Mouse (Mus musculus): ENCODE results near the gene Tbc1d4. TPM values are rescaled to one million over a fixed set of nuclear protein-coding genes. Genes with fewer than 3 reads are reported as not detected.

The Tbc1d4 gene
- polyA plus RNA-seq, 1 experiment from 2014 or later: 11.2 TPM

- H3K36me3 ChIP-seq: no peaks in the 10 kb centered on the region
- H3K9ac ChIP-seq: no peak overlapping the region
- no peaks in the 10 kb centered on the region for H3K27me3 ChIP-seq
- ATAC-seq (ENCODE audit: low FRiP score): no peak
- no peaks in the 10 kb centered on the region for H3K4me1 ChIP-seq
- no peak overlapping the region for H3K27ac ChIP-seq
- H3K9me3 ChIP-seq (replicated peaks): no peaks in the 10 kb centered on the region
- WGBS: 73% methylated on average over 20 of the region's 20 CpGs
- H3K4me3 ChIP-seq: no peak overlapping the region
- no peak overlapping the region for H3K4me2 ChIP-seq (replicated peaks)
Observed at GRCm38 (mm10) chr14:101477081-101477826, 131.7 kb downstream of the Tbc1d4 start.

- Histone ChIP-seq H3K4me3 (no peak overlapping the region), H3K4me2 (replicated peaks) (no peak overlapping the region), H3K9ac (no peak overlapping the region), H3K27me3 (no peaks in the 10 kb centered on the region), H3K27ac (no peak overlapping the region), H3K36me3 (no peaks in the 10 kb centered on the region), H3K4me1 (no peaks in the 10 kb centered on the region), H3K9me3 (replicated peaks) (no peaks in the 10 kb centered on the region)
- no peak for ATAC-seq (ENCODE audit: low FRiP score)
- WGBS: 89% methylated on average over 5 of the region's 5 CpGs
Observed at GRCm38 (mm10) chr14:101469475-101470093, 139.4 kb downstream of the Tbc1d4 start.

- Histone ChIP-seq H3K4me2 (replicated peaks) (no peak overlapping the region), H3K4me3 (no peak overlapping the region), H3K27ac (no peak overlapping the region), H3K36me3 (no peaks in the 10 kb centered on the region), H3K27me3 (no peaks in the 10 kb centered on the region), H3K9ac (no peak overlapping the region), H3K4me1 (no peaks in the 10 kb centered on the region), H3K9me3 (replicated peaks) (no peaks in the 10 kb centered on the region)
- WGBS: 91% methylated on average over 4 of the region's 4 CpGs
- no peak for ATAC-seq (ENCODE audit: low FRiP score)
Observed at GRCm38 (mm10) chr14:101468143-101468542, 140.8 kb downstream of the Tbc1d4 start.

- Histone ChIP-seq H3K27me3 (no peaks in the 10 kb centered on the region), H3K9ac (no peak overlapping the region), H3K9me3 (replicated peaks) (no peaks in the 10 kb centered on the region), H3K4me1 (no peaks in the 10 kb centered on the region), H3K4me2 (replicated peaks) (no peak overlapping the region), H3K36me3 (no peaks in the 10 kb centered on the region), H3K27ac (no peak overlapping the region), H3K4me3 (no peak overlapping the region)
- WGBS: 91% methylated on average over 1 of the region's 1 CpGs
- no peak for ATAC-seq (ENCODE audit: low FRiP score)
Observed at GRCm38 (mm10) chr14:101467532-101467931, 141.5 kb downstream of the Tbc1d4 start.

GRCm38 (mm10) chr14:101466521-101466920 is 142.5 kb downstream of the Tbc1d4 start:
- Histone ChIP-seq H3K9ac (no peak overlapping the region), H3K9me3 (replicated peaks) (no peaks in the 10 kb centered on the region), H3K4me3 (no peak overlapping the region), H3K36me3 (no peaks in the 10 kb centered on the region), H3K27me3 (no peaks in the 10 kb centered on the region), H3K4me1 (no peaks in the 10 kb centered on the region), H3K4me2 (replicated peaks) (no peak overlapping the region), H3K27ac (no peak overlapping the region)
- WGBS: 89% methylated on average over 11 of the region's 11 CpGs
- ATAC-seq (ENCODE audit: low FRiP score): no peak

GRCm38 (mm10) chr14:101465893-101466292 is 143.1 kb downstream of the Tbc1d4 start:
- WGBS: 87% methylated on average over 3 of the region's 3 CpGs
- Histone ChIP-seq H3K4me2 (replicated peaks) (no peak overlapping the region), H3K9me3 (replicated peaks) (no peaks in the 10 kb centered on the region), H3K27ac (no peak overlapping the region), H3K4me1 (no peaks in the 10 kb centered on the region), H3K36me3 (no peaks in the 10 kb centered on the region), H3K9ac (no peak overlapping the region), H3K4me3 (no peak overlapping the region), H3K27me3 (no peaks in the 10 kb centered on the region)
- ATAC-seq (ENCODE audit: low FRiP score): no peak

- WGBS: 33% methylated on average over 6 of the region's 6 CpGs
- no peaks in the 10 kb centered on the region for H3K9me3 ChIP-seq (replicated peaks)
- no peak overlapping the region for H3K9ac ChIP-seq
- no peaks in the 10 kb centered on the region for H3K36me3 ChIP-seq
- no peak for ATAC-seq (ENCODE audit: low FRiP score)
- H3K4me2 ChIP-seq (replicated peaks): no peak overlapping the region
- no peaks in the 10 kb centered on the region for H3K4me1 ChIP-seq
- H3K27me3 ChIP-seq: no peaks in the 10 kb centered on the region
- H3K4me3 ChIP-seq: no peak overlapping the region
- H3K27ac ChIP-seq: no peak overlapping the region
Observed at GRCm38 (mm10) chr14:101460768-101461167, 148.2 kb downstream of the Tbc1d4 start.

GRCm38 (mm10) chr14:101452915-101453314 is 156.1 kb downstream of the Tbc1d4 start:
- H3K27ac ChIP-seq: no peak overlapping the region
- H3K9me3 ChIP-seq (replicated peaks): no peaks in the 10 kb centered on the region
- no peak overlapping the region for H3K4me2 ChIP-seq (replicated peaks)
- 81% methylated on average over 6 of the region's 6 CpGs for WGBS
- no peaks in the 10 kb centered on the region for H3K27me3 ChIP-seq
- H3K9ac ChIP-seq: no peak overlapping the region
- no peak for ATAC-seq (ENCODE audit: low FRiP score)
- no peak overlapping the region for H3K4me3 ChIP-seq
- no peaks in the 10 kb centered on the region for H3K4me1 ChIP-seq
- H3K36me3 ChIP-seq: no peaks in the 10 kb centered on the region

- Histone ChIP-seq H3K4me3 (no peak overlapping the region), H3K4me2 (replicated peaks) (no peak overlapping the region), H3K27me3 (no peaks in the 10 kb centered on the region), H3K9ac (no peak overlapping the region), H3K9me3 (replicated peaks) (no peaks in the 10 kb centered on the region), H3K4me1 (no peaks in the 10 kb centered on the region), H3K27ac (no peak overlapping the region), H3K36me3 (no peaks in the 10 kb centered on the region)
- 77% methylated on average over 4 of the region's 4 CpGs for WGBS
- ATAC-seq (ENCODE audit: low FRiP score): no peak
Observed at GRCm38 (mm10) chr14:101447857-101448256, 161.1 kb downstream of the Tbc1d4 start.

- no peak for ATAC-seq (ENCODE audit: low FRiP score)
Observed at GRCm38 (mm10) chr14:101445205-101445604, 163.8 kb downstream of the Tbc1d4 start.

GRCm38 (mm10) chr14:101437925-101438324 is 171.1 kb downstream of the Tbc1d4 start:
- Histone ChIP-seq H3K27ac (no peak overlapping the region), H3K36me3 (no peaks in the 10 kb centered on the region), H3K4me2 (replicated peaks) (no peak overlapping the region), H3K27me3 (no peaks in the 10 kb centered on the region), H3K9ac (no peak overlapping the region), H3K4me3 (no peak overlapping the region), H3K9me3 (replicated peaks) (no peaks in the 10 kb centered on the region), H3K4me1 (no peaks in the 10 kb centered on the region)
- no peak for ATAC-seq (ENCODE audit: low FRiP score)
- WGBS: 90% methylated on average over 3 of the region's 3 CpGs

More at GRCm38 (mm10) chr14:101445205-101445604, 163.8 kb downstream of the Tbc1d4 start:
- H3K4me2 ChIP-seq (replicated peaks): no peak overlapping the region
- no peaks in the 10 kb centered on the region for H3K36me3 ChIP-seq
- H3K27me3 ChIP-seq: no peaks in the 10 kb centered on the region
- H3K9me3 ChIP-seq (replicated peaks): no peaks in the 10 kb centered on the region
- 60% methylated on average over 5 of the region's 5 CpGs for WGBS
- H3K9ac ChIP-seq: no peak overlapping the region
- no peak overlapping the region for H3K4me3 ChIP-seq
- no peaks in the 10 kb centered on the region for H3K4me1 ChIP-seq
- no peak overlapping the region for H3K27ac ChIP-seq

GRCm38 (mm10) chr14:101430536-101430935 is 178.5 kb downstream of the Tbc1d4 start:
- no peak overlapping the region for H3K4me3 ChIP-seq
- H3K9ac ChIP-seq: no peak overlapping the region
- H3K27ac ChIP-seq: no peak overlapping the region
- WGBS: 88% methylated on average over 5 of the region's 5 CpGs
- no peaks in the 10 kb centered on the region for H3K27me3 ChIP-seq
- no peaks in the 10 kb centered on the region for H3K9me3 ChIP-seq (replicated peaks)
- no peaks in the 10 kb centered on the region for H3K4me1 ChIP-seq
- no peak overlapping the region for H3K4me2 ChIP-seq (replicated peaks)
- H3K36me3 ChIP-seq: no peaks in the 10 kb centered on the region
- ATAC-seq (ENCODE audit: low FRiP score): no peak
